Mouse (Mus musculus): ENCODE results near the gene Rptor.

DNA sequence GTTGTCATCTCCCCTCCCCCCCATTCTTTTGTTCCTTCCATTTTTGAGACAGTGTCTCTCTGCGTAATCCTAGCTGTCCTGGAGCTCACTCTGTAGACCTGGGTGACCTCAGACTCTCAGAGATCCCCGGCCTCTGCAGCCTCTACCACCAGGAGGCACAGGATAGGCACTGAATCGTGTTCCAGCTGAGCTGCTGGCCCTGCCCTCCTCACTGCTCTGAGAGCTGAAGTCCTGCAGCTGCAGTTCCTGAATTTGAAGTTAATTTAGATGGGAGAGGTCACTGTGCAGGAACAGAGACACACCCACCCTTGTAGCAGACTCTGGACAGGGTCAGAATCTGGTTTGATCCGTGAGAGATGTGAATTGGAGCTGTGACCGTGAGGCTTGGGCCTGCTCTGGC, 112.7 kb downstream of the Rptor start:
- TF ChIP-seq CTCF (IDR thresholded peaks at IDR 0.05 in 2 of 3, conservative IDR thresholded peaks at IDR 0.05 in 1 of 3; ENCODE audit: control insufficient read depth in 1 of 3, insufficient read depth in 1 of 3, low read depth in 2 of 3, low read length in 3 of 3, poor library complexity in 1 of 3, severe bottlenecking in 1 of 3) (no peak), EP300 (IDR thresholded peaks at IDR 0.05; ENCODE audit: low read depth in 1 of 2, low read length in 2 of 2) (no peak), GATA1 (IDR thresholded peaks at IDR 0.05; ENCODE audit: low read depth, low read length) (no peak), ELF1 (IDR thresholded peaks at IDR 0.05; ENCODE audit: low read depth, low read length) (no peak), USF1 (IDR thresholded peaks at IDR 0.05; ENCODE audit: low read depth, low read length) (no peak), POLR2A (IDR thresholded peaks at IDR 0.05; ENCODE audit: control insufficient read depth in 1 of 2, insufficient read depth in 1 of 2, low read depth in 1 of 2, low read length in 2 of 2, poor library complexity in 1 of 2) (no peak)

Measured in MEL (cell line).